Mouse (Mus musculus): ENCODE measurements at regions not wholly inside any gene's neighbourhood (a gene's known extent, or its start where the extent isn't known, plus 50 kb on each side); places are given as distances from the start of the nearest gene placed in this dataset.
"Not testable (repeated sequence)": the region's sequence is repeated elsewhere in the genome, so short reads cannot be mapped to it uniquely, and the experiment has no call there.

DNA sequence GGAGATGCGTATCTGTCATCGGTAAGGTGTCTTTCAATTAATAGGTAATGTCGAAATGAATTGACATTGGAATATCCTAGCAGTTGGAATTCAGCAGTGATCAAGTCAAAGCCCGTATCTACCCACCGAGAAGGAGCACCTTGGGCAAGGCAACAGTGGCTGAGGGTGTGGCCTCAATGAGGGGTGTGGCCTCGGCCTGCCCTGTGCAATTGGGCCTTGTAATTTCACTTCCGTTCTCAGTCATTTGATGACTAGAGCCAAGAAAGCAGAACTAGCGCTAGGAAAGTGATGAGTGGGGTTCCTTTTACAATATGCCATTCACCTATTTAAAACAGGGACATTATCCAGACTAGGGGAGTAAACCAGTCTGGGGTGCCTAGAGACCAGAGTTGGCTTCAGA is 77.6 kb downstream of the Elovl4 start:
- WGBS, result 83% methylated on average over 8 of the region's 8 CpGs
- no peak for ATAC-seq (ENCODE audit: low FRiP score)
- no peaks in the 10 kb centered on the region for H3K27me3 ChIP-seq (ENCODE audit: control insufficient read depth, insufficient read depth, low read length)

DNA sequence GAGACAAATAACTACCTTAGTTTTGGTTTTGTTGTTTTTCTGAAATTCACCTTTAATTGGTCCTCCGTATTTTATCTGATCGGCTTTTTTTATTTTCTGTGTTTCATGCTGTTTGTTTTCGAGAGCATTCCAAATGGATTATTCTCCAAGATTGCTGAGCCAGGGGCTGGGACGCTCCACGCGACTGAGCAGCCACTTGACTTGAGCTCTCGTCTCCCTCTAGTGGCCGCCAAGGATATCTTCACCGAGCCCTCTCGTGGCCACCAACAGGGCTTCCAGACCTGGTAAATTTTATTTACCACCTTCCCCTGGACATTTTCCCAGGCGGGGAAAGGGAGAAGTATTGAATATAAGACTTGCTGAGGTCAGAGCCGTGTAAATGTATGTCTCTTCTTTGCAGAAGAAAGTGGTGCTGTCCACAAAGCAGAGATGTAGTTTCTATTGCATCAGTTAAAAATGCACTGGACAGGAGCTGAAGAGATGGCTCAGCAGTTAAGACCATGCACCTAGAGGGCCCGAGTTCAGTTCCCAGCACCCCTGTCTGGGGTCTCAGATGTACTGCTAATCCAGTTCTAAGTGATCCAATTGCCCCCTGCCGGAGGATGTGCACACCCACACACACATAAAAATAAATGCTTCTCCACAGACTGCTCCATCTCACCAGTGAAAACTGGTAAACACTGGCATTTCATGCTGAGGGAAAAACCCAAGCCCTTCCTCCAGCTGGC is 78.5 kb downstream of the Elovl4 start:
- Histone ChIP-seq H3K9ac (ENCODE audit: low read depth, low read length) (no peak overlapping the region), H3K27ac (ENCODE audit: low read depth, low read length) (no peak overlapping the region), H3K4me1 (replicated peaks; ENCODE audit: control insufficient read depth, insufficient read depth, low read length) (no peaks in the 10 kb centered on the region), H3K4me3 (ENCODE audit: low read depth, low read length) (no peak overlapping the region), H3K27me3 (ENCODE audit: control insufficient read depth, insufficient read depth, low read length) (no peaks in the 10 kb centered on the region), H3K36me3 (ENCODE audit: control insufficient read depth, insufficient read depth, low read length) (no peaks in the 10 kb centered on the region), H3K4me2 (replicated peaks; ENCODE audit: low read depth, low read length) (peak overlapping the region; percentile 41), H3K9me3 (ENCODE audit: control insufficient read depth, low read length) (no peaks in the 10 kb centered on the region)
- peak; percentile 85 for DNase-seq (ENCODE audit: low spot score)
- ATAC-seq (ENCODE audit: low FRiP score), result peak; percentile 89
- 14% methylated on average over 14 of the region's 14 CpGs for WGBS

More for the DNA sequence above, 77.6 kb downstream of the Elovl4 start:
- no peaks in the 10 kb centered on the region for H3K36me3 ChIP-seq (ENCODE audit: control insufficient read depth, insufficient read depth, low read length)
- no peak for DNase-seq (ENCODE audit: low spot score)
- no peak overlapping the region for H3K9ac ChIP-seq (ENCODE audit: low read depth, low read length)
- no peak overlapping the region for H3K4me2 ChIP-seq (replicated peaks; ENCODE audit: low read depth, low read length)
- H3K4me3 ChIP-seq (ENCODE audit: low read depth, low read length), result no peak overlapping the region
- H3K27ac ChIP-seq (ENCODE audit: low read depth, low read length), result no peak overlapping the region
- no peaks in the 10 kb centered on the region for H3K9me3 ChIP-seq (ENCODE audit: control insufficient read depth, low read length)
- H3K4me1 ChIP-seq (replicated peaks; ENCODE audit: control insufficient read depth, insufficient read depth, low read length), result no peaks in the 10 kb centered on the region

DNA sequence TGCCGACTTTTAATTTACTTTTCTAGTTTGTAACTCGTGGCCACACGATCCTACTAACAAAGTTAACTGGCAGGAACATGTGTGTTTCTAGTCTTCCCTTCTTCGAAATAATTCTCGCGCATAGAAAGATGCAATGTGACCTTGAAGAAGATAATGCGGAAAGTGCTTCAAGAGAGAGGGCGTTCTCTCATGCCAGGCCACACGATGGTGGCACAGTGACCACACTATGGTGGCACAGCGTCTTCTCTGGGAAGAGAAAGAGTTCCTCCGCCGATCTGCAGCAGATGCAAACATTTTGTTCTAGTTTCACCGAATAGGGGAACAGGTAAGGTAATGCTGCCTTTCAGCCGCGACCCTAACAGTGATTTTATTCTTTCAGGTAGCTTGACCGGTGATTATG is 79.1 kb downstream of the Elovl4 start:
- Histone ChIP-seq H3K27me3 (ENCODE audit: control insufficient read depth, insufficient read depth, low read length) (no peaks in the 10 kb centered on the region), H3K4me2 (replicated peaks; ENCODE audit: low read depth, low read length) (peak overlapping the region; percentile 41), H3K36me3 (ENCODE audit: control insufficient read depth, insufficient read depth, low read length) (no peaks in the 10 kb centered on the region), H3K4me1 (replicated peaks; ENCODE audit: control insufficient read depth, insufficient read depth, low read length) (no peaks in the 10 kb centered on the region), H3K9ac (ENCODE audit: low read depth, low read length) (no peak overlapping the region), H3K4me3 (ENCODE audit: low read depth, low read length) (no peak overlapping the region), H3K9me3 (ENCODE audit: control insufficient read depth, low read length) (no peaks in the 10 kb centered on the region), H3K27ac (ENCODE audit: low read depth, low read length) (no peak overlapping the region)
- WGBS, result 51% methylated on average over 16 of the region's 16 CpGs
- 0 out of 2 replicates have a peak, but pooled peaks have one; percentile 13 for ATAC-seq (ENCODE audit: low FRiP score)
- DNase-seq (ENCODE audit: low spot score), result peak; percentile 25

DNA sequence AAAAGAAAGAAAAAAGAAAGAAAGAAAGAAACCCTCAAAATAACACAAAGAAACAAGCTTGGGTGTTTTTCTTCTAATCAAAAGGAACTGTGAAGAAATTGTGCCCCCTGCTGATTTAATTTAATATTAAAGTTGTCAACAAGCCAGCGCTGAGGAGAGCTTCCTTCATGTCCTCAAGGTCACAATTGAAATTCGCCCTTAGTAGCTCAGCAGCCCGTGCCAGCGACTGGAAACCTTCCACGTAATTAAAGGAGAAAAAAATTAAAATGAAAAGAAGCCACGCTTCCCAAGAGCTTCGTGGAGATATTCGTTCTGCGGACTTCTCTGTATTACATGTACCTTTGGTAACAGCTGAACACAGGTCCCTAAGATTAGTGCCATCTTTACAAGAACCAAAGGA is 80.0 kb downstream of the Elovl4 start:
- 56% methylated on average over 9 of the region's 9 CpGs for WGBS
- H3K4me3 ChIP-seq (ENCODE audit: low read depth, low read length), result no peak overlapping the region
- DNase-seq (ENCODE audit: low spot score), result no peak

DNA sequence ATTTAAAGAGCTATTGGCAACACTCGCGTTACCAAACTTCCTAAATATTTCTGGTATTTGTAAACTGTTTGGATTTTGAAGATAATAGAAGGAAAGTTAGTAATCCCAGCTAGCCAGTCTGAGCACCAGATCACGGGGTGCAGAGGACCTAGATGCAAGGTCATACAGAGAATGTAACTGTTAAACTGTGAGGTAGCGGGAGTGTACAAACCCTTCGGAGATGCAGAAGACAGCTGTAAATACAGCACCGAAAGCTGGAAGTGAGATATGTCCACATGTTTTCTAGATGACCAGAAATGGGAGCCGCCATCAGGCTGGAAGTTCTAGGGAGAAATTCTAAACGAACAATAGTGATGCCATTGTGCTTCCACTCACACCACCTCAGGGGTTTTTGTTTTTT is 80.5 kb downstream of the Elovl4 start:
- Histone ChIP-seq H3K4me1 (replicated peaks; ENCODE audit: control insufficient read depth, insufficient read depth, low read length) (no peaks in the 10 kb centered on the region), H3K9me3 (ENCODE audit: control insufficient read depth, low read length) (no peaks in the 10 kb centered on the region), H3K4me3 (ENCODE audit: low read depth, low read length) (no peak overlapping the region), H3K4me2 (replicated peaks; ENCODE audit: low read depth, low read length) (no peak overlapping the region), H3K36me3 (ENCODE audit: control insufficient read depth, insufficient read depth, low read length) (no peaks in the 10 kb centered on the region), H3K9ac (ENCODE audit: low read depth, low read length) (no peak overlapping the region), H3K27ac (ENCODE audit: low read depth, low read length) (no peak overlapping the region), H3K27me3 (ENCODE audit: control insufficient read depth, insufficient read depth, low read length) (no peaks in the 10 kb centered on the region)
- ATAC-seq (ENCODE audit: low FRiP score) (no peak), DNase-seq (ENCODE audit: low spot score) (no peak)
- 82% methylated on average over 8 of the region's 8 CpGs for WGBS

More for the DNA sequence above, 80.0 kb downstream of the Elovl4 start:
- H3K4me2 ChIP-seq (replicated peaks; ENCODE audit: low read depth, low read length), result no peak overlapping the region
- H3K9me3 ChIP-seq (ENCODE audit: control insufficient read depth, low read length), result no peaks in the 10 kb centered on the region
- no peak overlapping the region for H3K9ac ChIP-seq (ENCODE audit: low read depth, low read length)
- no peaks in the 10 kb centered on the region for H3K27me3 ChIP-seq (ENCODE audit: control insufficient read depth, insufficient read depth, low read length)
- no peak for ATAC-seq (ENCODE audit: low FRiP score)
- no peaks in the 10 kb centered on the region for H3K36me3 ChIP-seq (ENCODE audit: control insufficient read depth, insufficient read depth, low read length)
- no peak overlapping the region for H3K27ac ChIP-seq (ENCODE audit: low read depth, low read length)
- no peaks in the 10 kb centered on the region for H3K4me1 ChIP-seq (replicated peaks; ENCODE audit: control insufficient read depth, insufficient read depth, low read length)

DNA sequence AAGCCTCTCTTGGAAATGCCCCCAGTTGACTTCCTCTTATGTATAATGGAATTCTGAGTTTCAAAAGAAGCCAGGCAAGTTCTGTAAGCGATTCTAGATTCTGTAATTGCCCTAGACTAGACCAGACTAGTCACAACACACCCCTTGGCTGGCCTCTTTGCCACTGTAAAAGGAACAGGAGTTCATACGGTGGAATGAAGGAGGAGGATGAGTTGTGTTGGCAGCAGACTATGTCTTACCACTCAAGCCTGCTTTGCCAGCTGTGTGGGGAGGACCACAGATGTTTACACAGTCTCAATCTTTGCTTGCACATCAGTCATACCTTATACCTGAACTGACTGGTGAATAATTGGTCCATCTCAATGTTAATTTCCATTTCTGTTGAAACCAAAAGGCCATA is 85.1 kb downstream of the Elovl4 start:
- DNase-seq (ENCODE audit: low spot score), result no peak
- no peak overlapping the region for H3K4me2 ChIP-seq (replicated peaks; ENCODE audit: low read depth, low read length)
- WGBS, result 78% methylated on average over 2 of the region's 2 CpGs

DNA sequence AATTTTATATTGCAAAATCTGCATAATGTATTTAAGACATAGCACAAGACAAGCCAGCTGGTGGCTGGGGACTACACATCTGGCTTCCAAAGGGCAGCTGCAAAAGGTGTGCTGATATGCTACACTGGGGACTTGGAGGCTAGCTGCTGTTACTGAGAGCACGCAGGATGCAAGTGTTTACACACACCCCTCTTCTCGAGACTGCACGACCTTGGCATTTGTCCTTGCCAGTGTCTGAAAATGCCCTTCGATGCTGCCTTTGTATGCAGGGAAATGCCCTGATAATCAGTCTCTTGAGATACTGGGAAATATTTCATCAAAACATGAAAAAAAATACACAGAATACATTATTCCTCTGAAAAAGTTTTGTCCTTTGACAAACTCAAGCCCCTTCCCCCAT is 86.3 kb downstream of the Elovl4 start:
- Histone ChIP-seq H3K9me3 (ENCODE audit: control insufficient read depth, low read length) (no peaks in the 10 kb centered on the region), H3K27ac (ENCODE audit: low read depth, low read length) (no peak overlapping the region), H3K36me3 (ENCODE audit: control insufficient read depth, insufficient read depth, low read length) (no peaks in the 10 kb centered on the region), H3K27me3 (ENCODE audit: control insufficient read depth, insufficient read depth, low read length) (no peaks in the 10 kb centered on the region), H3K4me3 (ENCODE audit: low read depth, low read length) (no peak overlapping the region), H3K4me1 (replicated peaks; ENCODE audit: control insufficient read depth, insufficient read depth, low read length) (no peaks in the 10 kb centered on the region), H3K4me2 (replicated peaks; ENCODE audit: low read depth, low read length) (no peak overlapping the region), H3K9ac (ENCODE audit: low read depth, low read length) (no peak overlapping the region)
- 73% methylated on average over 4 of the region's 4 CpGs for WGBS
- no peak for ATAC-seq (ENCODE audit: low FRiP score)
- DNase-seq (ENCODE audit: low spot score), result no peak

More for the DNA sequence above, 85.1 kb downstream of the Elovl4 start:
- Histone ChIP-seq H3K9ac (ENCODE audit: low read depth, low read length) (no peak overlapping the region), H3K4me1 (replicated peaks; ENCODE audit: control insufficient read depth, insufficient read depth, low read length) (no peaks in the 10 kb centered on the region), H3K27me3 (ENCODE audit: control insufficient read depth, insufficient read depth, low read length) (no peaks in the 10 kb centered on the region), H3K36me3 (ENCODE audit: control insufficient read depth, insufficient read depth, low read length) (no peaks in the 10 kb centered on the region), H3K4me3 (ENCODE audit: low read depth, low read length) (no peak overlapping the region), H3K9me3 (ENCODE audit: control insufficient read depth, low read length) (no peaks in the 10 kb centered on the region), H3K27ac (ENCODE audit: low read depth, low read length) (no peak overlapping the region)
- no peak for ATAC-seq (ENCODE audit: low FRiP score)

DNA sequence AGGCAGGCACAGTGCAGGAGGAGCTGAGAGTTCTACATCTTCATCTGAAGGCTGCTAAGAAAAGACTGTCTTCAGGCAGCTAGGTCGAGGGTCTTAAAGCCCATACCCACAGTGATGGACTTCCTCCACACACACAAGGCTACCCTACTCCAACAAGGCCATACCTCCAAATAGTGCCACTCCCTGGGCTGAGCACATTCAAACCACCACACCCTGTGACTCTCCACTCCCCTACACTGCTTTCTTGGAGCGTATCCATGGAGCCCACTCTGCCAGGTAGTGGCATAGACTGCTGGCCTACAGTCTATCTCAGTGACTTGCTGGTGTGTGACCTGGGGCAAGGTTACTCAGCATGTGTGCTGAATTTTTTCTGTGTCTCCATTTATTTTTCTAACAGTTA is 88.0 kb downstream of the Elovl4 start:
- not testable (repeated sequence) for H3K9me3 ChIP-seq (ENCODE audit: control insufficient read depth, low read length); ATAC-seq (ENCODE audit: low FRiP score); H3K9ac ChIP-seq (ENCODE audit: low read depth, low read length); H3K4me3 ChIP-seq (ENCODE audit: low read depth, low read length); H3K27me3 ChIP-seq (ENCODE audit: control insufficient read depth, insufficient read depth, low read length); H3K36me3 ChIP-seq (ENCODE audit: control insufficient read depth, insufficient read depth, low read length); H3K4me2 ChIP-seq (replicated peaks; ENCODE audit: low read depth, low read length); H3K27ac ChIP-seq (ENCODE audit: low read depth, low read length); DNase-seq (ENCODE audit: low spot score); H3K4me1 ChIP-seq (replicated peaks; ENCODE audit: control insufficient read depth, insufficient read depth, low read length)
- WGBS, result 83% methylated on average over 2 of the region's 2 CpGs

DNA sequence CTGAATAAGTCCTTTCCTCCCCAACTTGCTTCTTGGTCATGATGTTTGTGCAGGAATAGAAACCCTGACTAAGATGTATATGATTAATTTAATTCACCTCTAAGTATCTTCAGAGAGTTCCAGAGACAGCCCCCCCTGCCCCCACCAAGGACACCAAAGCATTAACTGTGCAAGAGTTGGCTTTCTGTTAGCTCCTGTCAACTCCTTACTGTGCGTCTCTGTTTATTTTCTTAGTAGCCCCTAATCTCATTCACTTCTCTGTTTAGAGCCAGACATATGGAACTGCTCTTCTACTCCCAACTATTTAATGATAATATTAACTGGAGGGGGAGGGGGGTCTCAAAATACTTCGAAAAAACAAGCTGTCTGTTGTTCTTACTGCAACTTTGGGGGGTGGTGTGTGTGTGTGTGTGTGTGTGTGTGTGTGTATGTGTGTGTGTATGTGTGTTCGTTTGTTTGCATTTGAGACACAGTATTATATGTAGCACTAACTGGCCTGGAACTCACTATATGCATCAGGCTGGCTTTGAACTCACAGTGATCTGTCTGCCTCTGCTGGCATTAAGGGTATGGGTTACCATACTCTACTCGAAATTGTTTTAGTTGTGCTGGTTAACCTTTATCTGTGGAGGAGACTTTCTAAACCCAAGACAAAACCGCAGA is 89.8 kb downstream of the Elovl4 start:
- no peak overlapping the region for H3K4me3 ChIP-seq (ENCODE audit: low read depth, low read length)
- H3K9ac ChIP-seq (ENCODE audit: low read depth, low read length), result no peak overlapping the region
- no peak overlapping the region for H3K4me2 ChIP-seq (replicated peaks; ENCODE audit: low read depth, low read length)
- no peak for DNase-seq (ENCODE audit: low spot score)
- no peaks in the 10 kb centered on the region for H3K27me3 ChIP-seq (ENCODE audit: control insufficient read depth, insufficient read depth, low read length)
- no peak for ATAC-seq (ENCODE audit: low FRiP score)
- H3K4me1 ChIP-seq (replicated peaks; ENCODE audit: control insufficient read depth, insufficient read depth, low read length), result no peaks in the 10 kb centered on the region
- H3K9me3 ChIP-seq (ENCODE audit: control insufficient read depth, low read length), result no peaks in the 10 kb centered on the region
- WGBS, result 65% methylated on average over 5 of the region's 5 CpGs
- H3K36me3 ChIP-seq (ENCODE audit: control insufficient read depth, insufficient read depth, low read length), result no peaks in the 10 kb centered on the region
- no peak overlapping the region for H3K27ac ChIP-seq (ENCODE audit: low read depth, low read length)

Data from hindbrain, embryonic 11.5 days (tissue).